Mouse (Mus musculus): ENCODE measurements around the gene Gpr107. TPM values are rescaled to one million over a fixed set of nuclear protein-coding genes. Genes with fewer than 3 reads are reported as not detected.

The Gpr107 gene
- polyA plus RNA-seq, 1 experiment from 2014 or later: 38.1 TPM

DNA sequence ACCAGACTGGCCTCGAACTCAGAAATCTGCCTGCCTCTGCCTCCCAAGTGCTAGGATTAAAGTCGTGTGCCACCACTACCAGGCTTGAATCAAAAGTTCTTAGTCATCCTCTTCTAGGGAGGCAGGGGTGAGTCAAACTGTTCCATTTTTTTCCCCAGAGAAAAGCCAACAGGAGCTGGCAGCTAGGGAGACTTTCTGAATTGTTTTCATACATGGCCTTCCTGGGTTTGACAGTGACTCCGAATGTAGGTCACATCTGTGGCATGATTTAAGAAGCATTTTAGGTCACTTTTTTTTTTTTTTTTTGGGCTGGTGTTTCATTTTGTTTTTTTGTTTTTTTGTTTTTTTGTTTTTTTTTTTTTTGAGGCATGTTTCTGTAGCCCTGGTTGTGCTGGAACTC lies 33.9 kb upstream of the Gpr107 start:
- ATAC-seq (ENCODE audit: low FRiP score): no peak

DNA sequence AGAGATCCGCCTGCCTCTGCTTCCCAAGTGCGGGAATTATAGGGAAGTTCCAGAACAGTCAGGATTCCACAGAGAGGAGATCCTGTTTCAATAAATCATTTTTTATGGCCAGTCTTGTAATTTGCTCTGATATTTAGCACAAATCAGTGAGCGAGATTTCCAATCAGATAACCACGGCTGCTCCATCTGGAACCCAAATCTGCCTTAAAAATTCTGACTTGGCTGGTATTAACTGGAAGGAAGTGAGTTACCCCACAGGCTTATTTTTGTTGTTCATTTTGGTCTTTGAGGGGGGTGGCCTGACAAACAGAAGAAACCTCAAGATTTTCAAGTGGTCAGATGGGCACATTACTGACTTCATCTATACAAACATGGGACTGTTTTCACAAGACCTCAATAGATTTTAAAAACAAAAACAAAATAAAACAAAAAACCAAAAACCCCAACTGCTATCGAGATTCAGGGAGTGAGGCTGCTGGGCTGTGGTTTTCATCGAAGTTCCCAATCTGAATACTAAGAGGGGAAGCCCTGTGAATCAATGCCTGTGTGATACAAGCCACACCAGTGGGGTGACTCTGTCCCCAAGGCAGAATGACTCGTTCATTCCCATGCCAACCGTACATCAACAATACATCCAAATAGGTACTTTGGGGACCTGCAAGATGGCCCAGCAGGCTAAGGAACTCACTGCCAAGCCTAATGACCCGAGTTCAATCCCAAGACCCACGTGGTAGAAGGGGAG lies 33.3 kb upstream of the Gpr107 start:
- H3K9me3 ChIP-seq: no peaks in the 10 kb centered on the region
- H3K4me2 ChIP-seq: no peak overlapping the region
- no peak overlapping the region for H3K4me3 ChIP-seq
- H3K36me3 ChIP-seq: no peaks in the 10 kb centered on the region
- H3K4me1 ChIP-seq (replicated peaks): peaks cover 13% of the 10 kb centered on the region
- no peak for ATAC-seq (ENCODE audit: low FRiP score)
- no peak overlapping the region for H3K9ac ChIP-seq
- no peaks in the 10 kb centered on the region for H3K27me3 ChIP-seq
- H3K27ac ChIP-seq: peak overlapping the region; percentile 68
- WGBS: 86% methylated on average over 10 of the region's 10 CpGs

More for the DNA sequence above, 33.9 kb upstream of the Gpr107 start:
- Histone ChIP-seq H3K36me3 (no peaks in the 10 kb centered on the region), H3K4me2 (no peak overlapping the region), H3K9me3 (no peaks in the 10 kb centered on the region), H3K9ac (no peak overlapping the region), H3K27me3 (no peaks in the 10 kb centered on the region), H3K4me3 (no peak overlapping the region), H3K4me1 (replicated peaks) (peaks cover 13% of the 10 kb centered on the region), H3K27ac (no peak overlapping the region)
- WGBS: 94% methylated on average over 3 of the region's 3 CpGs

DNA sequence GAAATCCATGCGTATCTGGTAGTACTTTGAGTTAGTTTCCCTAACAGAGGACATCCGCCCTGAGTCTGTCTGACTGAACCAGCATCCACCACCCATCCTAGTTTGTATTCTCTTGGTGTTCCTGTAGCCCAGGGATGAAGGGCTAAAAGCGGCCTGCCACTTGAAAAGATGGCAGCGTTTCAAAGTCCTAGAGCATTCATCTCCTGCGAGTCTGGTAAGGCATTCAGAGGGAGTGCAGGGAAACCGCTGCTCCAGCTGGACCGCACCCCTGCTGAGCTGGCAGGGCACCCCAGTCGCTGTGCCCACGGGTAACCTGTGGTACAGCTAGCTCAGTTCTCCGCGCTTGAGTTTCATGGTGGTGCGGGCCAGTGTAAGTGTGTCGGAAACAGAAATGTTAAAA lies 32.3 kb upstream of the Gpr107 start:
- 50% methylated on average over 13 of the region's 13 CpGs for WGBS

GRCm38 (mm10) chr2:31121131-31121693 lies 30.9 kb upstream of the Gpr107 start:
- ATAC-seq (ENCODE audit: low FRiP score): no peak

More for the DNA sequence above, 32.3 kb upstream of the Gpr107 start:
- H3K36me3 ChIP-seq: no peaks in the 10 kb centered on the region
- H3K27ac ChIP-seq: peak overlapping the region; percentile 68
- H3K27me3 ChIP-seq: no peaks in the 10 kb centered on the region
- no peaks in the 10 kb centered on the region for H3K9me3 ChIP-seq
- H3K9ac ChIP-seq: no peak overlapping the region
- H3K4me3 ChIP-seq: no peak overlapping the region
- no peak overlapping the region for H3K4me2 ChIP-seq
- ATAC-seq (ENCODE audit: low FRiP score): 0 out of 2 replicates have a peak, but pooled peaks have one; percentile 46
- H3K4me1 ChIP-seq (replicated peaks): peaks cover 13% of the 10 kb centered on the region

GRCm38 (mm10) chr2:31122806-31123205 lies 29.3 kb upstream of the Gpr107 start:
- ATAC-seq (ENCODE audit: low FRiP score): no peak
- no peaks in the 10 kb centered on the region for H3K27me3 ChIP-seq
- no peak overlapping the region for H3K4me3 ChIP-seq
- no peak overlapping the region for H3K9ac ChIP-seq
- H3K27ac ChIP-seq: no peak overlapping the region
- H3K4me1 ChIP-seq (replicated peaks): peaks cover 11% of the 10 kb centered on the region
- no peaks in the 10 kb centered on the region for H3K36me3 ChIP-seq
- no peak overlapping the region for H3K4me2 ChIP-seq
- no peaks in the 10 kb centered on the region for H3K9me3 ChIP-seq
- WGBS: over 99% methylated on average over 5 of the region's 5 CpGs

More at GRCm38 (mm10) chr2:31121131-31121693, 30.9 kb upstream of the Gpr107 start:
- 82% methylated on average over 7 of the region's 7 CpGs for WGBS
- no peaks in the 10 kb centered on the region for H3K27me3 ChIP-seq
- H3K36me3 ChIP-seq: no peaks in the 10 kb centered on the region
- H3K4me2 ChIP-seq: no peak overlapping the region
- peaks cover 6% of the 10 kb centered on the region for H3K4me1 ChIP-seq (replicated peaks)
- H3K27ac ChIP-seq: no peak overlapping the region; the same call in 1 of the 2 replicates
- H3K9ac ChIP-seq: no peak overlapping the region
- no peaks in the 10 kb centered on the region for H3K9me3 ChIP-seq
- no peak overlapping the region for H3K4me3 ChIP-seq

DNA sequence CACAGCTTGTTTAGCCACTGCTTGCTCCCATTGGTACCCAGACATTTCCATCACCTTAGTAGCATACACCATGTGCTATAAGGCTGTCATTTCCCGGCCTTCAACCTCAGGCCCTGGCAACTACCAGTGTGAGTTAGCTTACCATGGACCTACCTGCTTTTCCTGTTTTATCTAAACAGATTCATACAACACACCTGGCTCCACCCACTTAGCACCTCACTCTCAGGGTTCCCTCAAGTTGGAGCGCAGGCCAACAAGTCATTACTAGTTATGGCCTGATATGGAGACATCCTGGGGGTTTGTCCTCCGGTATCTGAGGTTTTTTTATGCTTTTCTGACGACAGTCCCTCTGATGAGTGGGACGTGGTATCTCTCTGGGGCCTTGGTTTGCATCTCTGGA lies 28.6 kb upstream of the Gpr107 start:
- 96% methylated on average over 5 of the region's 5 CpGs for WGBS
- H3K36me3 ChIP-seq: no peaks in the 10 kb centered on the region
- H3K27ac ChIP-seq: no peak overlapping the region
- no peak overlapping the region for H3K4me3 ChIP-seq
- peaks cover 11% of the 10 kb centered on the region for H3K4me1 ChIP-seq (replicated peaks)
- no peak overlapping the region for H3K4me2 ChIP-seq
- no peak for ATAC-seq (ENCODE audit: low FRiP score)
- no peak overlapping the region for H3K9ac ChIP-seq
- H3K27me3 ChIP-seq: no peaks in the 10 kb centered on the region
- H3K9me3 ChIP-seq: no peaks in the 10 kb centered on the region

DNA sequence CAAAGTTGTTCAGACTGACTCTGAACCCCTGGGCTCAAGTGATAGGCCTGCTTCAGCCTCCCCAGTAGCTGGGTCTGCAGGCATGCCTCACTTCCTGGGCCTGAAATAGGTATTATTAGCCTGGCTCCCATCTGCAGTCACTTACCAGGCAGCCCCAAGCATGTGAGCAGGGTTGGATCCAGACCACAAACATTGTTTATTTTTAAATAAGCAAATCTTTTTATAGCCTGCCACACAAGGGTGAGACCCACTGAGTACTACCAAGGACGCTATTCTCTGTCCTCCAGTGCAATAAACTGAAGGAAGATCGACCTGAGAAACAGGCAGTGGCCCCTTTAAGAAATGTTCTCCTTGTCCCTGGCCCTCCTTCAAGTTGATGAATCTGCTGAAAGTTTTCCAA lies 27.4 kb upstream of the Gpr107 start:
- Histone ChIP-seq H3K27ac (no peak overlapping the region), H3K36me3 (no peaks in the 10 kb centered on the region), H3K9ac (no peak overlapping the region), H3K4me3 (no peak overlapping the region), H3K4me1 (replicated peaks) (peaks cover 15% of the 10 kb centered on the region), H3K9me3 (no peaks in the 10 kb centered on the region), H3K4me2 (no peak overlapping the region), H3K27me3 (no peaks in the 10 kb centered on the region)
- no peak for ATAC-seq (ENCODE audit: low FRiP score)
- 81% methylated on average over 2 of the region's 2 CpGs for whole genome bisulfite sequencing

DNA sequence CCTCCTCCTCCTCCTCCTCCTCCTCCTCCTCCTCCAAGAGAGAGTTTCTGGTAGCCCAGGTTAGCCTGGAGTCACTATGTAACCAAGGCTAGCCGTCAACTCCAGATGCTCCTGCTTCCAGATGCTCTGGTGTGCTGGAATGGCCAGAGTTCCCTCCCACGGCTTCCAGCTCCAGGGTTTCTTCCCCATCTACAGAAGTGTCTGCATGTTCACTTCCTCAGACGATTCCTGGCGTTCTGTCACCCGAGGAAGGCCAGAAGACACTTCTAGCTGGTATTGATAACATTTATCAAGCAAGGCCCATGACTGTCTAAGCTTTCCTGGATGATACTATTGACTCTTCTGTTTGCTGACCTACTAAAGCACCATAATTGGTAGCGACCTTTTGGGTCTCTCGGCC lies 27.0 kb upstream of the Gpr107 start:
- no peak overlapping the region for H3K4me2 ChIP-seq
- no peaks in the 10 kb centered on the region for H3K27me3 ChIP-seq
- no peak overlapping the region for H3K27ac ChIP-seq
- H3K4me1 ChIP-seq (replicated peaks): peaks cover 15% of the 10 kb centered on the region
- WGBS: 84% methylated on average over 7 of the region's 7 CpGs
- no peaks in the 10 kb centered on the region for H3K36me3 ChIP-seq
- no peak overlapping the region for H3K9ac ChIP-seq
- no peak overlapping the region for H3K4me3 ChIP-seq
- no peaks in the 10 kb centered on the region for H3K9me3 ChIP-seq
- ATAC-seq (ENCODE audit: low FRiP score): no peak

- Histone ChIP-seq H3K36me3 (no peaks in the 10 kb centered on the region), H3K27me3 (no peaks in the 10 kb centered on the region), H3K4me1 (replicated peaks) (peaks cover 19% of the 10 kb centered on the region), H3K9ac (no peak overlapping the region), H3K9me3 (no peaks in the 10 kb centered on the region), H3K27ac (no peak overlapping the region), H3K4me3 (no peak overlapping the region), H3K4me2 (no peak overlapping the region)
- no peak for ATAC-seq (ENCODE audit: low FRiP score)
- 85% methylated on average over 9 of the region's 9 CpGs for WGBS
Measured at GRCm38 (mm10) chr2:31126048-31126447, 26.1 kb upstream of the Gpr107 start.

DNA sequence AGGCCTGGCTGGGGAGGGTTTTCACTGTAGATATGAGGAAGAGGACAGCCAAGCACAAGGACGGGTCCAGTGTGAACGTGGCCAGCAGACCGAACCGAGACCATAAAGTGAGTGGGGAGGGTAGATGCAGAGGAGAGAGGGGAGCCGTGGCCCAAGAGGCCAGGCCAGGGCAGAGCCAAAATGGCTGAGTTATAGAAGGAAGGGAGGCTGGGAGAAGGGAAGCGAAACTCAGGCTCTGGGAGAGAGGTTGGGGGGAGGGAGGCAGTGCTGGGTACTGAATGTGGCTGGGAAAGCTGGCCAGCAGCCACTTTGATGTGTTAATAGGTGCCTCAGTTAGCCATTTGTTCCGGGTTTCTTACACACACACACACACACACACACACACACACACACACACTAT lies 24.9 kb upstream of the Gpr107 start:
- H3K9ac ChIP-seq: no peak overlapping the region
- no peak for ATAC-seq (ENCODE audit: low FRiP score)
- WGBS: 68% methylated on average over 7 of the region's 7 CpGs
- no peak overlapping the region for H3K4me2 ChIP-seq
- H3K27ac ChIP-seq: no peak overlapping the region
- H3K4me1 ChIP-seq (replicated peaks): peaks cover 23% of the 10 kb centered on the region
- H3K36me3 ChIP-seq: no peaks in the 10 kb centered on the region
- H3K4me3 ChIP-seq: no peak overlapping the region
- no peaks in the 10 kb centered on the region for H3K9me3 ChIP-seq
- H3K27me3 ChIP-seq: no peaks in the 10 kb centered on the region

DNA sequence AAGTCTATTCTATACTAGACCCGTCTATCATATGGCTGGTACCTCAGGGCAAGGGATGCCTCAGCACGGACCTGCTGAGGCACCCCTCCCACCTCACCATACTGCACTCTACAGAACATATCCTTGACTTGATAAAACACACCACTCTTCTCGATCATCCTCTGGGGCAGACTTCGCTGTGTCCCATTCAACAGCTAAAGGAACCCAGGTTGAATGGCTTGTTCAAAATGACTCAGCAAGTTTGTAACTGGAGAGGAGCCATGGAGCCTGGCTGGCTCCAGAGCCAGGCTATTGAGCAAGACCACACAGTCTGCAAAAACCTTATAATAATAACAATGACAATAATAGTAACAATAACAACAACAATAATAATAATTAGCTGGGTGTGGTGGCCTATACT lies 24.2 kb upstream of the Gpr107 start:
- H3K4me3 ChIP-seq: no peak overlapping the region
- no peak overlapping the region for H3K4me2 ChIP-seq
- no peak overlapping the region for H3K27ac ChIP-seq
- no peaks in the 10 kb centered on the region for H3K36me3 ChIP-seq
- peaks cover 23% of the 10 kb centered on the region for H3K4me1 ChIP-seq (replicated peaks)
- WGBS: 78% methylated on average over 4 of the region's 4 CpGs
- H3K9me3 ChIP-seq: no peaks in the 10 kb centered on the region
- no peak for ATAC-seq (ENCODE audit: low FRiP score)
- no peaks in the 10 kb centered on the region for H3K27me3 ChIP-seq
- no peak overlapping the region for H3K9ac ChIP-seq

DNA sequence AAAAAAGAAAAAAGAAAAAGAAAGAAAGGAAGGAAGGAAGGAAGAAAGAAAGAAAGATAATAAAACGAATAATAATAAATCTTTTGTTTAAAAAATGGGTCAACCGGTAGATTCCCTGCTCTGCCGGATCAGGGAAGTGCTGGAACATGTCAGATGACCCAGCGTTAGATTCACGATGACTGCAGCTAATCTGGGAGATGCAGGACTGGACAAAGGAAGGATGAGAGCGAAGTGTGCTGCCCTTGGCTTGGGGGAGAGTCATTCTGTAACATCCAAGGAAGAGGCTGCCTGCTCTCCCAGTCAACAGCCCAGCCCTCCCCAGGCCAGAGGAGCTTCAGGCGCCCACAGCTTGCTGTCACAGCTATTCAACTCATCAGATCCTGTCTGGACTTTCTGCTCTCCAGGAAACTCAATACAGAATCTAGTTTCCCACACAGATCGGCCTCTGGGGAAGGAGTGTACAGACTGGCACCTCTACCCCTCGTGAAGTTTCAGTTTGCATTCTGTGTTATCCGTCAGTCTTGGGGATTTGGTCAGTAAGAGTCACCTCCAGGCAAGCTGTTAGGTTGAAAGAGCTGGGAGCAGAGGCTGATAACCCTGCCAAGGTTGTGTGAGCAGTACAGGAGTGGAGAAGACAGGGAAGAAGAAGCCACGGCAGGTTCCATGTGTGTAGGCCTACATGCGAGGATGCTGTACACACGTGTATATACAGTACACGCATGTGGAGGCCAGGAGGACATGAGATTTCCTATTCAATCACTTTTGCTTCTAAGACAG lies 22.2 kb upstream of the Gpr107 start:
- Histone ChIP-seq H3K27me3 (no peaks in the 10 kb centered on the region), H3K27ac (no peak overlapping the region), H3K36me3 (no peaks in the 10 kb centered on the region), H3K9ac (no peak overlapping the region), H3K9me3 (no peaks in the 10 kb centered on the region), H3K4me2 (no peak overlapping the region), H3K4me1 (replicated peaks) (peaks cover 23% of the 10 kb centered on the region), H3K4me3 (no peak overlapping the region)
- 90% methylated on average over 14 of the region's 14 CpGs for WGBS
- ATAC-seq (ENCODE audit: low FRiP score): no peak
